Mouse (Mus musculus) gastrocnemius, postnatal 4 days (tissue): ENCODE data around the gene Soat1. TPM values are rescaled to one million over a fixed set of nuclear protein-coding genes. Genes with fewer than 3 reads are reported as not detected.
"Not testable (repeated sequence)": the region's sequence is repeated elsewhere in the genome, so short reads cannot be mapped to it uniquely, and the experiment has no call there.

Experiments
- DNase-seq, 2 experiments: peaks; one replicate each; pipeline ENCODE4 v3.0.0; 2021 to 2022; ENCODE audit warnings: low spot score in 2 of 2, mixed read lengths in 2 of 2
- long read RNA-seq, 2 experiments: library from polyadenylated mRNA; stranded (forward); transcript quantifications; one replicate each; pipeline ENCODE4 v2.0.0; 2021
- total RNA-seq, 2 experiments: library from RNA; stranded (reverse); gene quantifications; 2 replicates each; pipeline ENCODE4 v1.2.3; 2021

Soat1 gene
- total RNA-seq: 10 to 100 TPM; 22.3 to 24.3 TPM
- long read RNA-seq, experiment 1, full-length matches to known transcripts: 10 of 10 reads
- long read RNA-seq, experiment 1, partial matches to known transcripts: 0 of 10 reads
- long read RNA-seq, experiment 1, other reads (novel, unspliced or antisense): 0 of 10 reads
- long read RNA-seq, experiment 2, full-length matches to known transcripts: 7 of 7 reads
- long read RNA-seq, experiment 2, partial matches to known transcripts: 0 of 7 reads
- long read RNA-seq, experiment 2, other reads (novel, unspliced or antisense): 0 of 7 reads

- peak; percentile 75 to 86 for DNase-seq
Observed at GRCm38 (mm10) chr1:156473961-156474503, at the start of gene Soat1. Soat1 (minus strand) TSS chr1:156474331.

DNA sequence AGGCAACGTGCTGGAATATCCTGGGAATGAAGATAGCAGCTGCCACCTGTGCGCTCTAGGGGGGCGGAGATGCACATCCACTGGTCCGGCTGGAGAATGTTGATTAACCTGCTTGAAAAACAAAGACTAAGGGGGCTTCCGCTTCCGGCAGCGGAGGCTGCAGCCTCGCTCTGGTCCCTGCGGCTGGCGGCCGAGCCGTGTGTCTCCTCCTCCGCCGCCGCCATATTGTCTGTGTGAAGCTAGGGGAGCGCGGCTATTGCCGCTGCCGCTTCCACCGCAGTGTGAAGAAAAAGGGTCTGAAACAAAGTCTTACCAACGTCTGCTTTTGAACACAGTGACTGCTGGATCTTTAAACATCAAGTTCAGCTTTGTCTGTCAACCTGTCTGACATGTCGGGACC lies 49.7 kb upstream of the Soat1 start, which contains the start of gene Gm10031:
Gene Gm10031, plus strand, starts transcription at position 171 of the 400 bp plus-strand sequence.
- not testable (repeated sequence) for DNase-seq

DNA sequence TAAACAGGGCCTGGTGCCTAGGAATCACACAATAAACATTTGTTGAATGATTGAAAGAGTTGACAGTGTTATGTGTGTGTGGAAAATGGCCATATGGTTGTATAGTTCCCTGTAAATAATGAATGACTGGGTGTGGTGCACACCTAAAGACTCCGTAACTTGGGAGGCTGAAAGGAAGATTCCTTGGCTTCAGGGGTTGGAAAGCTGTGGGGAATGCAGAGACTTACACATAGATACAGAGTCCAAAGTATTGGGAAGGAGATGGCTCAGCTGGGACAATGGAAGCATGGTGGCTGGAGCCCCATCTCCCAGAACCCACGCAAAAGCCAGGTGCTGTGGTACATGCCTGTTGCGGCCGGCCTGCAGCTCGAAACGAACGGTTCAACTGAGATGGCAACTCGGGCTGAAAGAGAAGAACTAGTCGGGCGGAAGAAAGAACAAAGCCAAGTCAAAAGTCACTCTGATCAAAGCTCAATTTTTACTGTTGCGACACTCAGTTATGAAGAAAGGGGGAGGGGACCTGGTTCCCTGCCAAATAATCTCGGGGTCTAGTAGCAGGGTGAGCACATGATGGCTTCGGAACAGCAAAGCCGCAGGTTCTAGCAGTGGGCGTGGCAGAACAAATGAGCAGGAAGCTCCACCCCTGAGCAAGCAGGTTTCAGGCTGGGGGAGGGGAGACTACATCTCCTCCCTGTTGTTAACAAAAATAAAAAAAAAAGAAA lies 47.8 kb upstream of the Soat1 start:
- no peak for DNase-seq

- DNase-seq: no peak
Observed at GRCm38 (mm10) chr1:156520136-156520780, 46.1 kb upstream of the Soat1 start.

DNA sequence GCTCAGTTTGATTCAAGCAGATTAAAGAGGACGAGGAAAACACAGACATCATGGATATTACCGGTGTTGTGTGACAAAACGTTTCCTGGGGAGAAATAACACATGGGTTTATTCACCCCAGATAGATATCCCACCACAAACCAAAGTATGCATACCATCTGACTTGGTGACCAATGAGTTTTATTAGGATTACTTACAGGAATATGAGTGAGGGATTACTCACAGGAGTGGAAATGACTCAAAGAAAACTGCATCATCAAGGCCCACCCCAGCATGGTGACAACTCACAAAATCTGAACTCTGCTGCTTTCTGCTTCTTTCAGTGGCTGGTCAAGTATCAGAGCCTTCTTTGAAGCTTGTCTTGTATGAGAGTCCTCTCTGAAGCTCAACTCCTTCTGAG lies 33.6 kb upstream of the Soat1 start:
- no peak for DNase-seq

DNA sequence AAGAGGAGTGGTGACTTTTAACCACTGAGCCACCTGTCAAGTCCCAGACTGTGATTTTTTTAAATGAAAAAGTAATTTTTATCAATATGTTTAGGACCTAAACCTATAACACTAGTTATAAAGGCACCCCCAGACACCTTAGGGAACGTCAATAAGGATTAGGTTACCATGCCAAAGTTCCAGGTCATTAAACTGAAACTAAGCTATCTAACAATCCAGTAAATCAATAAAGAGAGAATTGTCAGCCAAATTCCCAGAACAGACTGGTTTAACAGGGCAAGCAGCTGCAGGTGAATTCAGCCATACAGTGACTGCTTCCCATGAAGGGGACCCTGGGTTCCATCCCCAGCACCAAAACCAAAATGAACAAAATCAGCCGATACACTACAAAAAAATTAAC lies 31.8 kb upstream of the Soat1 start:
- no peak for DNase-seq

DNA sequence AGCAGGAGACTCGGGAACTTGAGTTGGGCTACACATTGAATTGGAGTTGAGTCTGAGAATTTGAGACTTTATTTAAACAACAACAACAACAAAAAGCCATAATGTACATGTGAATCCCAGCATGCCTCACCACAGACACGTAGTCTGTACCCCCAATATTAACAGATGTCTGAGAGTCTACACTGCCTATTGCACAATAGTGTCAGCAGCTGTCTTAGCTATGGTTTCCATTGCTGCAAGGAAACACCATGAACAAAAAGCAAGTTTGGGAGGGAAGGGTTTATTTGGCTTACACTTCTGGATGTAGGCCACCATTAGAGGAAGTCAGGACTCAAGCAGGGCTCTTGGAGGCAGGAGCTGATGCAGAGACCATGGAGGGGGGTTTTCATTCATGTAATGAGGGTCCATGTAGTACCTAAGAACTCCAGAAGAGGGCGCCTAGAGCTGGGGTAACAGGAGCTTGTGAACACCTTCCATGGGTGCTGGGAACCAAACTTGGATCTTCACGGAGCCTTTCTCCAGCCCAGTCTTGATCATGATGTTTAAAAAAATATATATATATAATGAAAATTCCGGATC lies 30.9 kb upstream of the Soat1 start:
- no peak for DNase-seq

DNA sequence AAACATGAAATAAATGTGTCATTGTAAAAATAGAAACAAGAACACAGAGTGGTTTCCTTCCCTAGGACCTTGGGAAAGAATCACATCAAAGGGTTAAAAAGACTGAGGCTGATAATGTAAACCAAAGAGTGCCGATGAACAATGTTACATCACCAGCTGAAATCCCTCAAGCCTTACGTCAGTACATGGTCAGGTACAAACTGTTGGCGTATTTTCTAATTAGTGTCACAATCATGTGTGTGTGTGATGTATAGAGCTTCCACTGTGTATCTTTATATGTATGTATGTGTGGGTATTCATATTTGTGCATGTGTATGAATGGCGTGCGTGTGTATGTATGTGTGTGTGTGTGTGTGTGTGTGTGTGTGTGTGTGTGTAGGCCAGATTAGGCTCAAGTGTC lies 22.8 kb upstream of the Soat1 start:
- DNase-seq: no peak

DNA sequence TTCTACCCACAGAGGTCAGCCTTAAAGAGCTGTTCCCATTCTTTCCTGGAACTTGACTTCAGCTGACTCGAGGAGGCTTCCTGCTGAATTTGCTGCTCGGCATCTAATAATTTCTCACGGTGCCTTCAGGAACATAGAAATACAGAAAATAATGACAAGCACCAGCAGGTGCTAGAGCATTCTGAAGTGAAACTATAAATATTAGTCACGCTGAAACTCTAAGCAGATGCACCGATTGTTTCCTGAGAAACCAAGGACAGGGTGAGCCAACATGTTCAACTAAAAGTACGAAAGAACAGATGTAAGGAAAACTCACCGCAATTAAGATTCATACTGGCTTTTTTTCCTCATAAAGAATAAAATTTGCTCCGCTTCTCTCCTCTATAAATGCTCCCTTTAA lies 20.9 kb upstream of the Soat1 start:
- no peak for DNase-seq

- DNase-seq: no peak
Observed at GRCm38 (mm10) chr1:156491226-156491796, 17.2 kb upstream of the Soat1 start.

- no peak for DNase-seq
Observed at GRCm38 (mm10) chr1:156488031-156488430, 13.9 kb upstream of the Soat1 start.

GRCm38 (mm10) chr1:156487498-156487897 lies 13.4 kb upstream of the Soat1 start:
- DNase-seq: no peak

DNA sequence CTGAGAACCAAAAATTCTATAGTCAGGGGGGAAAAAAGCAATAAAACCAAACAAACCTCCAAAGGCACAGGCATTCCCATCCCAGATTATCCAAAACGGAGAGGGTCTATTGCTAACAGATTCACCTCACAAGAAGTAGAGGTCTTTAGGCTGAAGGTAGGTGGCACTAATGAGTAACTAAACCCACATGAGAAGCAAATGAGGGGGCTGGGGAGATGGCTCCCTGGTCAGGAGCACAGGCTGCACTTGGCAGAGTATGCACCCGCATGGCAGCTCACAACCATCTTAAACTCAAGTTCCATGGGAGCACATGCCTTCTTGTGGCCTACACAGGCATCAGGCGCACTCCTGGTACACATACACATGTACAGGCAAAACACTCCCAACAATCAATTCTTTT lies 7.7 kb upstream of the Soat1 start:
- DNase-seq: no peak

DNA sequence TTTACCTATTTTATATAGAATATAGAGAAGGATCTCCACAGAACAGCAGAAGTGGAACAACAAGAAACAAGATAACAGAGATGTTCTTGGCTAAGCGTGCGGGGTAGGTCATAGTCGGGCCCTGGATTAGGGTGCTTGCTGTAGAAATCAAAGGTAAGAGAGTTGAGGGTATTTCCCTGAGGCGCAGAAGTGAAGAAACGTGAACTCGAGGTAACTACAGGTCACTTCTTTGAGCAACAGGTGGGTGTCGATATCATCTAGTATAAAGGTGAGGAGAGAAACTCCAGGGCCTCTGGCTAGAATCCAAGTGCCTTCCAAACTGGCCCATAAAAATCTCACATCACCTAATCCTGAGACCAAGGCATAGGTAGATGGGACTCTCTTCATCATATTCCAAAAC lies 2.4 kb upstream of the Soat1 start:
- DNase-seq: no peak

DNA sequence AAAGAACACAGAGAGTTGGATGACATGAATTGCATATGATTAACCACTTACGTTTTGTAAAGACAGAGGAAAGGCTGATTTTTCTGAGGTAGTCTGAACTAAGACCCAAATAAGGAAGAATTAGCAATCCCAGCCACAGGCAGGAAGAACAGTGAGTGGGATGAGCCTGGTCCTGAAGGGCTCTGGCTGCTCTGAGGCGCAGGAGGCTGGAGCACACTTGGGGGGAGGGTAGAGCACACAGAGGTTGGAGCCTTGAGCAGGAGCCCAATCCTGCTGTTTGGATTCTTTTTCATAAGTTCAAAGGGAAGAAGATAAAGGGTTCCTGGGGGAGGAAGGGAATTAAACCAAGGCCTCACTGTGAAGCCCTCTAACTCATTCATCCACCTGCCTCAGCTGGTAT lies 1.9 kb upstream of the Soat1 start:
- no peak for DNase-seq

DNA sequence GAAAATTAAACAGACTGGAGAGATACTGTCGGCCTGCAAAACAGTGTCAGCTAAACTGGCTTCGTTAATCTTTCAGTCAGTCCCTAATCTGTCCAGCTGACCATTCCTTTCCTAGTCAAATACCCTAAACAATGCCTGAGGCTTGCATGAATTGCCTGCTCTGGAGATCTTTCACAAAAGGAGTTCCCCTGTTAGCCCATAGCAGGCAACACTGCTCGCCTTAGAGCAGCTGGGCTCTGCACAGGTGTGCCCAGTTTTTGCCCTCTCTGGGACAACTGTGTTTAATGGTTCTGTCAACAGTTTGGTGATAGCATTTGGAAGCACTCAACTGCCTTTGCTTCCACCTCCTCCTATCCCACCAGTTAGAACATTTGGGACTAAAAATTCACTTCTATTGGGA lies 723 bp upstream of the Soat1 start:
- DNase-seq: no peak

- DNase-seq: no peak
Observed at GRCm38 (mm10) chr1:156473003-156473402, 1.1 kb downstream of the Soat1 start.

- no peak for DNase-seq
Observed at GRCm38 (mm10) chr1:156471955-156472354, 2.2 kb downstream of the Soat1 start.

DNA sequence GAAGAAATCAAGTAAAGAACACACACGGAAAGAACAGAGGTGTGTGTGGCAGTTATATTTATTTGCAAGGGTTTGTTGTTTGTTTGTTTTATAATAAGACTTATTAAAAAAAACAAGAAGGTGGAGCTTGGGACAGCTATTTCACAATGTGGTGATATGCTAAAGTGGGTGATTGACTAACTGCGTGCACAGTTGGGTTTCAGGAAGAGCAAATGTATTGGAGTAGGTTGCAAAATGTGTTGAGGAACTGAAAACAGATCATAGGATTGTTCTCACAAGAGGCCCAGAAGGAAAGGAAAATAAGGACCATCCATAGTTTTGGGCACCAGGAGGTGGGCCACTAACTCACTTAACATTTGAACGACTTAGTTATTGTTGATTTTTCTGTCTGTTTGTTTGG lies 3.1 kb downstream of the Soat1 start:
- DNase-seq: no peak

DNA sequence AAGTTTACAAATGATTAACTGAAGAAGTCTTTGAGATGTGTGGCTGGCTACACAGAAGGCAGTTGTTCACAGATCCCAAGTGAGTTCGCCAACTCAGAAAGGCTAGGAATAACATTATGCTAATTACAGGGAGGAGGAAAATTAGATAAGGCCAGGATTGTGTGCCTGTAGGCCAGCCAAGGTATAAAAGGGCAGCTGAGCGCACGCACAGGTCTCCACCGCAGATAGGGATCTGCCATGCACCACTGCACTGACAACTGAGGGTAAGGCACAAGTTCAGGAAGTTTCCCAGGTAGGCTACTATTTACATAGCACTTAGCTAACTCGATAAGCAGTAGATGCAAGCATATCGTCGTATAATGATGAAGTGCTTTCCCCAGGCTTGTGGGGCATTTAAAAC lies 3.6 kb downstream of the Soat1 start:
- DNase-seq: no peak

DNA sequence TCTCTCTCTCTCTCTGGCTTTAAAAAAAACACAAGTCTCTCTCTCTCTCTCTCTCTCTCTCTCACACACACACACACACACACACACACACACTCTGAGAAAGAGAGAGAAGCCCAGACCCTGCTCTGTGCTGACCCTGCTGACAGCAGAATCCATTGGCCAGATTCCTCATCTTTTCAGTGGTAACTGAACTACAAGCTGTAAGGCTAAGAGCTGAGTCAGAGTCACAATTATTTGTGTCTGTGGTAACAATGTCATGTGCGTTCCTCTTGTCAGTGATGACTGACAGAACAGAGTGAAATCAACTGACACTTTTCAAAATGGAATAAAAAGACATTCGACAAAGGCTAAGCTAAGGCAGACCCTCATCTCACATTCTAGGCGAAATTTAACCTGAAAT lies 5.6 kb downstream of the Soat1 start:
- DNase-seq: no peak
